Mouse (Mus musculus): ENCODE results near the gene Hic1. TPM values are rescaled to one million over a fixed set of nuclear protein-coding genes. Genes with fewer than 3 reads are reported as not detected.
A peak's percentile ranks its signal among the peaks of the same experiment; 100 is the strongest.

Hic1 gene
- polyA plus RNA-seq (2012; ENCODE audit: insufficient read depth, insufficient read length, missing spikeins) = not detected in 2 replicates

GRCm38 (mm10) chr11:75169405-75170080, at the start of gene Hic1:
TSS of gene Hic1 (minus strand) at chr11:75169519.
- Histone ChIP-seq H3K4me3 (ENCODE audit: insufficient read depth, low read length) (peak within 1 kb of the TSS; percentile 25), H3K27ac (ENCODE audit: insufficient read depth, low read depth, low read length) (no peak within 1 kb of the TSS), H3K4me1 (ENCODE audit: control insufficient read depth, insufficient read depth, low read length) (peaks cover 11% of the 10 kb centered on the region; the same call in 1 of the 2 replicates)
- TF ChIP-seq POLR2A (IDR thresholded peaks at IDR 0.05; ENCODE audit: borderline replicate concordance, low read depth, low read length) (no peak), CTCF (IDR thresholded peaks at IDR 0.05; ENCODE audit: low read depth, low read length) (no peak)

DNA sequence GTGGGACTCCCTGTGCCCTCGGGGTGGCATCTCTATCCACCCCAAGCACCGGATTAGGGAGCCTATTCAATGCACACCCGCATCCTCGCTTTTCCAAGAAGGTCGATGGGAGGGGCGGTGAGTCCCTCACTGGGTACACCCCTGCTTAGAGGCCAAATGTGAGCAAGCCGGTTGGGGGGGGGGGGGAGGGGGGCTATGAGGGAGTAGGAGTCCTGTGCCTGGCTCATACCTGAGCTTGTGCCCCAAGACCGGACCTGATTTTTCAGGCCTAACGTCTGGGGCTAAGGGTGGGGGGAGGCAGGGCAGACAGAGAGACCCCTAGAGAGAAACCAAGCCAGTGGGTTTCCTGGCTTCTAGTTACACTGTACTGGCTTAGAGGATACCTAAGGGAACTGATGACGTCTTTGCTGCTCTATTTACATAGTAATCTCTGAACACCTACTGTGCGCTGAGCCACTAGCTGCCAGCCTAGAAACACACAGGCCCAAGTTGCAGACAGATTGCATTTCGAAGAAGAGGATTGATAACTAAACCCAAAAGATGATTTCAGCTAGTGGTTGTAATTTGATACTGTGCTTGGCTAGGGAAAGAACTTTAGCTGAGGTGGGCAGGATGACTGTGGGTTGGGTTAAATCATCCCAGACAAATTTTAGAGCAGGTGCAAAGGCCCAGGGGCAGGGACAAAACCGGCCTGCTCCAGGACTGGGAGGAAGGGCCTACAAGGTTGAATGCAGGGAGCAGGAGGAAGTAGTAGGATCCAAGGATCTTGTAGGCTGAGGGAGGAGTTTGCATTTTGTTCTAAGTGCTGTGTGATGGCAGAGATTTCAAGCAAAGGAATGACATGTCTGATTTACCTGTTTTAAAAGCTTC, 45.0 kb upstream of the Hic1 start:
- Histone ChIP-seq H3K4me3 (ENCODE audit: insufficient read depth, low read length) (no peak overlapping the region), H3K4me1 (ENCODE audit: control insufficient read depth, insufficient read depth, low read length) (peaks cover 29% of the 10 kb centered on the region), H3K27ac (ENCODE audit: insufficient read depth, low read depth, low read length) (no peak overlapping the region)
- TF ChIP-seq CTCF (IDR thresholded peaks at IDR 0.05; ENCODE audit: low read depth, low read length) (no peak), POLR2A (IDR thresholded peaks at IDR 0.05; ENCODE audit: borderline replicate concordance, low read depth, low read length) (no peak)

DNA sequence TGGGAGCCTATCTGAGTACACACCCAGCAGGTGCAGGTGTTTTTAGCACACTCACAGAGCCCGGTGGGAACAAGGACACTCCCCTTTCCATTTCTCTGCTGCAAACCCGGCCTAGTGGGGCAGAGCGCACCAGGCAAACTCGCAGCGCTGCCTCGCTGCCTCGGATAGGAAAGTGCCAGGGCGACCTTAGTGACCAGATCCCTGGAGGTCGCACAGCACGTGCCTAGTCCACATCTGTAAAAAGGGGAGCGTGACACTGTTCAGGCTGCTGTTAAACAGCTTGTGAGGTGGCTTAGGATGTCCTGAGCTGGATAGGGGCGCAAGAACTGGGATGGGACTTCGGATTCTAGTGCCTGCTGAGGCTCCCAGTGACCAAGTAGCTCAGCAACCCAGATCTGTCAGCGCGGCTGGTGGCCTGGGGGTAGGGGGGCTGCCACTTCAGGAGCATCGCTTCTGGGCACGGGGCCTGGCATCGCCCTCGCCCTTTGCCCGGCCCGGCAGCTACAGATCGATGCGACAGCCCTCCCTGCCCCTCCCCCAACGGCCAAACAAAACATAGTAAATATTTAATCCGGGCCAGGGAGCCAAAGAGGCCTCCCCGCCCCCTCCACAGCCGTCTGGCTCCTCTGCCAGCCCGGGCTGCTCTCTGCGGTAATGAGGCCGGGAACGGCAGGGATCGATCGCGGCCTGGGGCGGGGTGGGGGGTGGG, 44.2 kb upstream of the Hic1 start:
- TF ChIP-seq POLR2A (IDR thresholded peaks at IDR 0.05; ENCODE audit: borderline replicate concordance, low read depth, low read length) (no peak), CTCF (IDR thresholded peaks at IDR 0.05; ENCODE audit: low read depth, low read length) (no peak)
- H3K4me3 ChIP-seq (ENCODE audit: insufficient read depth, low read length) = no peak overlapping the region
- peaks cover 36% of the 10 kb centered on the region for H3K4me1 ChIP-seq (ENCODE audit: control insufficient read depth, insufficient read depth, low read length)
- no peak overlapping the region for H3K27ac ChIP-seq (ENCODE audit: insufficient read depth, low read depth, low read length)

DNA sequence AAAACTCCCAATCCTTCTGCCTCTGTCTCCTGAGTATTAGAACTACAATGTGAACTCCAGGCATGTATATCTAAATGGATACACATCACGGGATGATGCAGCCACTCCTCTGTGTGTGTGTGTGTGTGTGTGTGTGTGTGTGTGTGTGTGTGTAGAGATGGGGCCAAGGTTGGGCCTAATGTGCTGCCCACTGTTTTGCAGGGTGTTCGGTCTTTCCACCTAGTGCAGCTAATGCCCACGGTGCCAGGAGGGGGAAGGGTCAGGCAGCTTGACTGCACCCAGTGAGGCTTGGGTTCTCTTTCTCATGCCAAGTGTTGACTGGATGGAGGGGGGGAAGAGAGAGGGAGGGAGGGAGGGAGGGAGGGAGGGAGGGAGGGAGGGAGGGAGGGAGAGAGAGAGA, 43.6 kb upstream of the Hic1 start:
- Histone ChIP-seq H3K4me3 (ENCODE audit: insufficient read depth, low read length) (no peak overlapping the region), H3K27ac (ENCODE audit: insufficient read depth, low read depth, low read length) (peak overlapping the region; percentile 11; the same call in 1 of the 2 replicates), H3K4me1 (ENCODE audit: control insufficient read depth, insufficient read depth, low read length) (peaks cover 38% of the 10 kb centered on the region)
- TF ChIP-seq CTCF (IDR thresholded peaks at IDR 0.05; ENCODE audit: low read depth, low read length) = no peak
- TF ChIP-seq POLR2A (IDR thresholded peaks at IDR 0.05; ENCODE audit: borderline replicate concordance, low read depth, low read length) = no peak

DNA sequence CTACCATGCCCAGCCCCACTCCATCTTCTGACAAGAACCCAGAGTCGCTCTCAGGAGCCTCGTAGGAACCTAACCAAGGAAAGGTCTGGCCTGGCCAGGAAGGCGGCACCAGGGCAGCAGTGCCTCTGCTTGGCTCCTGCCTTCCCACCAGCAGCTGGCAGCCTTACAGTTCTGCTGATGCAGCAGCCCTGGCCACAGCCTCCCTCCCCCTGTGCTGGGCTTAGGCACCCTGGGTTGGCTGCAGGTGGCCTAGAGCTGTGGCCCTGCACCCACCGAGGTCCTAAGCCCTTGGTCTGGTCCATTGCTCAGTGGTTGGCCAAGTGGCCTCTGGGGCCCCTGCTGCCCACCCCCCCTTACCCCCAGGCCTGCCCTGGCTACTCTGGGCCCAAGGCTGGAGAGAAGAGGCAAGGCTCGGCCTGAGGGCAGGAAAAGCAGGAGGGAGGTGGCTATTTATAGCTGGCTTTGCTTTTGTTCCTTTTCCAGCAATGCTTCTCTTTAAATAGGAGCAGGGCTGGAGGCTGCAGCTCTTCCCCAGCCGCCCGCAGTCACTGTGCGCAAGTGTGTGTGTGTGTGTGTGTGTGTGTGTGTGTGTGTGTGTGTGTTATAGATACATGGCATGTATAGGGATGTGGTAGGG, 42.8 kb upstream of the Hic1 start:
- peak overlapping the region; percentile 70 for H3K27ac ChIP-seq (ENCODE audit: insufficient read depth, low read depth, low read length)
- TF ChIP-seq POLR2A (IDR thresholded peaks at IDR 0.05; ENCODE audit: borderline replicate concordance, low read depth, low read length) (no peak), CTCF (IDR thresholded peaks at IDR 0.05; ENCODE audit: low read depth, low read length) (no peak)
- H3K4me1 ChIP-seq (ENCODE audit: control insufficient read depth, insufficient read depth, low read length) = peaks cover 38% of the 10 kb centered on the region
- H3K4me3 ChIP-seq (ENCODE audit: insufficient read depth, low read length) = no peak overlapping the region

- no peak overlapping the region for H3K4me3 ChIP-seq (ENCODE audit: insufficient read depth, low read length)
- TF ChIP-seq CTCF (IDR thresholded peaks at IDR 0.05; ENCODE audit: low read depth, low read length) (no peak), POLR2A (IDR thresholded peaks at IDR 0.05; ENCODE audit: borderline replicate concordance, low read depth, low read length) (no peak)
- H3K4me1 ChIP-seq (ENCODE audit: control insufficient read depth, insufficient read depth, low read length) = peaks cover 38% of the 10 kb centered on the region
- H3K27ac ChIP-seq (ENCODE audit: insufficient read depth, low read depth, low read length) = no peak overlapping the region
Observed at GRCm38 (mm10) chr11:75210755-75211154, 41.4 kb upstream of the Hic1 start.

- H3K4me1 ChIP-seq (ENCODE audit: control insufficient read depth, insufficient read depth, low read length) = peaks cover 38% of the 10 kb centered on the region
- no peak overlapping the region for H3K4me3 ChIP-seq (ENCODE audit: insufficient read depth, low read length)
- peak overlapping the region; percentile 68; the same call in 1 of the 2 replicates for H3K27ac ChIP-seq (ENCODE audit: insufficient read depth, low read depth, low read length)
- TF ChIP-seq CTCF (IDR thresholded peaks at IDR 0.05; ENCODE audit: low read depth, low read length) (no peak), POLR2A (IDR thresholded peaks at IDR 0.05; ENCODE audit: borderline replicate concordance, low read depth, low read length) (no peak)
Observed at GRCm38 (mm10) chr11:75210093-75210492, 40.8 kb upstream of the Hic1 start.

- H3K27ac ChIP-seq (ENCODE audit: insufficient read depth, low read depth, low read length) = peak overlapping the region; percentile 68
- H3K4me3 ChIP-seq (ENCODE audit: insufficient read depth, low read length) = no peak overlapping the region
- TF ChIP-seq POLR2A (IDR thresholded peaks at IDR 0.05; ENCODE audit: borderline replicate concordance, low read depth, low read length) (no peak), CTCF (IDR thresholded peaks at IDR 0.05; ENCODE audit: low read depth, low read length) (no peak)
- H3K4me1 ChIP-seq (ENCODE audit: control insufficient read depth, insufficient read depth, low read length) = peaks cover 38% of the 10 kb centered on the region
Observed at GRCm38 (mm10) chr11:75209363-75209762, 40.0 kb upstream of the Hic1 start.

GRCm38 (mm10) chr11:75206347-75206746, 37.0 kb upstream of the Hic1 start:
- Histone ChIP-seq H3K4me3 (ENCODE audit: insufficient read depth, low read length) (no peak overlapping the region), H3K27ac (ENCODE audit: insufficient read depth, low read depth, low read length) (no peak overlapping the region), H3K4me1 (ENCODE audit: control insufficient read depth, insufficient read depth, low read length) (peaks cover 26% of the 10 kb centered on the region)
- no peak for TF ChIP-seq CTCF (IDR thresholded peaks at IDR 0.05; ENCODE audit: low read depth, low read length)
- TF ChIP-seq POLR2A (IDR thresholded peaks at IDR 0.05; ENCODE audit: borderline replicate concordance, low read depth, low read length) = no peak
